Mouse (Mus musculus) heart, postnatal 4 days (tissue): Measurements from ENCODE around the gene Pck1. TPM values are rescaled to one million over a fixed set of nuclear protein-coding genes. Genes with fewer than 3 reads are reported as not detected.
A peak's percentile ranks its signal among the peaks of the same experiment; 100 is the strongest.

Source experiments
- DNase-seq: peaks from one replicate; pipeline ENCODE4 v3.0.0; 2021
- total RNA-seq, 2 experiments: library from RNA; stranded (reverse); gene quantifications; 2 replicates each; pipeline ENCODE4 v1.2.3; 2021

Gene Pck1
- total RNA-seq, 2 experiments from 2014 or later: 4.6 to 5.4 TPM

GRCm38 (mm10) chr2:173173521-173174511 is 21.0 kb downstream of the Pck1 start:
- peak; percentile 74 for DNase-seq

GRCm38 (mm10) chr2:173174569-173174968 is 21.7 kb downstream of the Pck1 start:
- no peak for DNase-seq

GRCm38 (mm10) chr2:173175703-173176102 is 22.9 kb downstream of the Pck1 start:
- no peak for DNase-seq

GRCm38 (mm10) chr2:173177481-173177880 is 24.6 kb downstream of the Pck1 start:
- no peak for DNase-seq

- DNase-seq: peak; percentile 52
Observed at GRCm38 (mm10) chr2:173177951-173178350, 25.1 kb downstream of the Pck1 start.

- DNase-seq: no peak
Observed at GRCm38 (mm10) chr2:173179046-173179445, 26.2 kb downstream of the Pck1 start.

GRCm38 (mm10) chr2:173180026-173180425 is 27.2 kb downstream of the Pck1 start:
- DNase-seq: no peak

- DNase-seq: no peak
Observed at GRCm38 (mm10) chr2:173180721-173181388, 28.0 kb downstream of the Pck1 start.

GRCm38 (mm10) chr2:173181486-173181885 is 28.6 kb downstream of the Pck1 start:
- no peak for DNase-seq

GRCm38 (mm10) chr2:173181901-173182300 is 29.1 kb downstream of the Pck1 start:
- no peak for DNase-seq

GRCm38 (mm10) chr2:173182796-173183195 is 29.9 kb downstream of the Pck1 start:
- DNase-seq: no peak

GRCm38 (mm10) chr2:173183311-173183710 is 30.5 kb downstream of the Pck1 start:
- DNase-seq: no peak

- peak; percentile 82 for DNase-seq
Observed at GRCm38 (mm10) chr2:173183836-173184460, 31.1 kb downstream of the Pck1 start.

- DNase-seq: no peak
Observed at GRCm38 (mm10) chr2:173184475-173185080, 31.7 kb downstream of the Pck1 start.

GRCm38 (mm10) chr2:173185282-173185681 is 32.4 kb downstream of the Pck1 start:
- no peak for DNase-seq

GRCm38 (mm10) chr2:173186047-173186943 is 33.4 kb downstream of the Pck1 start:
- DNase-seq: peak; percentile 92

- DNase-seq: no peak
Observed at GRCm38 (mm10) chr2:173187182-173187855, 34.5 kb downstream of the Pck1 start.

GRCm38 (mm10) chr2:173194796-173195195 is 41.9 kb downstream of the Pck1 start:
- DNase-seq: no peak

- DNase-seq: no peak
Observed at GRCm38 (mm10) chr2:173202924-173203689, 50.3 kb downstream of the Pck1 start.

GRCm38 (mm10) chr2:173203726-173204125 is 50.9 kb downstream of the Pck1 start:
- DNase-seq: no peak
